Mouse (Mus musculus) heart, postnatal 14 days (tissue): ENCODE results near the gene Saa4. TPM values are rescaled to one million over a fixed set of nuclear protein-coding genes. Genes with fewer than 3 reads are reported as not detected.
"Not testable (repeated sequence)": the region's sequence is repeated elsewhere in the genome, so short reads cannot be mapped to it uniquely, and the experiment has no call there.

ENCODE experiments used
- DNase-seq, 2 experiments: peaks; one replicate each; pipeline ENCODE4 v3.0.0; 2021 to 2022
- intact Hi-C: fragments of 180-260 bp; cut with DNase I; formaldehyde crosslinking; loops from one replicate; pipeline ENCODE4 v1.15.1; 2025
- total RNA-seq, 2 experiments: library from RNA; stranded (reverse); gene quantifications; 2 replicates each; pipeline ENCODE4 v1.2.3; 2021

Saa4 gene
- total RNA-seq, 2 experiments from 2014 or later = not detected

GRCm38 (mm10) chr7:46718591-46719270, 13.7 kb downstream of the Saa4 start:
- DNase-seq = no peak
- intact Hi-C loops = loop anchor here (10.0 kb wide), 1 partner anchor 286 kb away; the partner anchor contains the start of gene Spty2d1

DNA sequence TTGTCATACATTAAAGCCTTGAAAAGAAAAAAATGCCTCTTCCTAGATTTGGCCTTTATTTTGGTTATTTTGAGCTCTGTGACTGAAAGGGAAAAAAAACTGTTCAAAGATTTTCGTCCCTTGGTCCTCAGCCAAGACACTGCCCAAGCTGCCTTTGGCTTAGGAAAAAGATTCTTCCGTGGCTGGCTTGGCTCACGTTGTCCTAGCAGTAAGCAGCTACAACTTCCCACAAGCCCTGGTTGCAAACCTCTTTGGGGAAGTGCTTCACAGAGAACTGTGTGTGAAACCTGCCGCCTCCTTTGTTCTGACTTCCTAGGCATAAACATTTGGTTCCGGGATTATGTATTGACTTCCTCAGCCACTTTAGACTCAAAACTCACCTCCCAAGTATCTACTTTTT, 15.5 kb downstream of the Saa4 start:
- DNase-seq = peak; percentile 14 to 27

GRCm38 (mm10) chr7:46715600-46715999, 16.8 kb downstream of the Saa4 start, which contains the start of gene Saa3:
Gene Saa3, minus strand, starts transcription at chr7:46715700.
- DNase-seq = no peak
- intact Hi-C loops = loop anchor here (2.0 to 10.0 kb wide), 2 partner anchors 55 to 289 kb away; partner anchors contain the start of gene Spty2d1

More for the DNA sequence above, 15.5 kb downstream of the Saa4 start:
- intact Hi-C loops = loop anchor here (10.0 kb wide), 1 partner anchor 288 kb away; the partner anchor contains the start of gene Spty2d1

- peak; percentile 65 to 77 for DNase-seq
- intact Hi-C loops = loop anchor here (2.0 to 10.0 kb wide), 2 partner anchors 56 to 290 kb away; partner anchors contain the start of gene Spty2d1
Measured at GRCm38 (mm10) chr7:46714518-46714917, 17.9 kb downstream of the Saa4 start.

DNA sequence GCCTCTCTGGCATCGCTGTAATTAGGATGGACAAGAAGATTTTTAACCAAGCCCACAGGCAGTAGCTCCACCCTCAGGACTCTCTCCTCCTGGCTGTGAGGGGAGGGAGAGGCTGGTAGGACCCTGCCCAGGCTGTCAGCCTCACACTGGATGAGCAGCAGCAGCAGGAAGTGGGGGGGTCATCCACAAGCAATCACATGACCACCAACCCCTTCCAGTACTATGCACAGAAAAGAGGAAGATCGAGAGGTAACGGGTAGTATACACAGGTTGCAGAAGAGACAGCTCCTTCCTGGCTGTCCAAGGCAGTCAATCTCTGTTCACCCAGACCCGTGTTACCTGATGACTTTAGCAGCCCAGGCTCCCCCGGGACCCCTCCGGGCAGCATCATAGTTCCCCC, 20.2 kb downstream of the Saa4 start:
- intact Hi-C loops = loop anchor here (10.0 kb wide), 1 partner anchor 293 kb away; the partner anchor contains the start of gene Spty2d1
- DNase-seq = no peak

- DNase-seq = peak; percentile 88 to 92
- intact Hi-C loops = loop anchor here (10.0 kb wide), 1 partner anchor 294 kb away; the partner anchor contains the start of gene Spty2d1
Measured at GRCm38 (mm10) chr7:46710390-46710844, 22.0 kb downstream of the Saa4 start, which contains the start of gene Saal1. Gene Saal1, minus strand, starts transcription at chr7:46710680.

DNA sequence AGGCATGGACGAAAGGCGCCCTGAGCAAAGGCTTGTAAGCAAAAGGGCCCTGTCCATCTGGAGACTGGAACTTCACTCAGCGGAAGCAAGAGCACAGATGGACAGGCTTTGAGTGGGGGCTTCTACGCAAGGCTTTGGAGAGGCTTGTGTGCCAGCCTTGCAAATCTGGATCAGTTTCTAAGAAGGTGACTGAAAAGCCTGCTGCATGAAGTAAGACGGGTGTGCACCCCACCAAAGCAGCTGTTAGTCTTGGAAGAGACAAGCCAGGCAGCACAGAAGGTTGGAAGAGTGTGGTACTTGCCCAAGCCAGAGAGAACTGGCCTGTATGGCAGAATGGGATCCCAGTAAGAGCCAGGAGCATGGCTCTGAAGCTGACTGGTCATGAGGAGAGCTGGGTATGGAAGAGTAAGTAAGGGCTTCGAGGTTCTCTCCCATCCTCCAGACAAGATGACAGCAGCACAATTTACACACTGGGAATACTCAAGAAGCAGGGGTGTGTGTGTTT, 31.8 kb downstream of the Saa4 start:
- DNase-seq = no peak
- intact Hi-C loops = no loop called here

DNA sequence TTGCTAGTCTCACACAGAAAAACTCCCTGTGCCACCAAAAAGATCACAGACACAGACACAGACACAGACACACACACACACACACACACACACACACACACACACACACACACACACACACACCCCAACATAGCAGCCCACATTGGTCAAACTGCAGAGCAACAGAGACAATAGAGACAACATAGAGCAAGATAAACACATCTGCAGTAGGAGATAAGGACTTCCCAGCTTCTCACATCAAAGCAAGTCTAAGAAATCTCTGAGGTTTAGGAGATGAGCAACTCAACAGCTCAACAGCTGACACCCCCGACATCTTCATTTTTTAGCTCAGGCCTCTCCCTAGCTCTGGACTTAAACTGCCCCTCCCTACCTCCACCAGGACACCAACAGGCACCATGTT, 35.6 kb downstream of the Saa4 start:
- intact Hi-C loops = no loop called here
- DNase-seq = no peak

GRCm38 (mm10) chr7:46686827-46687226, 45.6 kb downstream of the Saa4 start:
- DNase-seq = no peak
- intact Hi-C loops = no loop called here

DNA sequence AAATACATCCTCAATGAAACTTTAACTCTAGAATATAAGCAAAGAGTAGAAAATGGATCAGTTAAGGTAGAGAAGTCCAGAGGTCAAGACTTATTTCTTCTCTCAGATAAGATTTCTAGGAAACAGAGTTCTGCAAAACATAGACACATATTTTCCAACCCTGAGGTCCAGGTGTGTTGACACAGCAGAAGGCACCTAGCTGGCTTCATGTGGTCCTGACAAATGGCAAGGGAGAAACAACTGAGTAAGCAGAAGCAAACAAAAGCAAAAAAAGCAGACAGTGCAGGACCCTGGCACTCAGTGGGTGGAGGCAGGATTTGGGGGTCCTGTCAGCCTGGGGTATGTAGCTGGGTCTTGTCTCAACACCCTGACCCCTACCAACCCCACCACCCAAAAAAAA, 51.7 kb downstream of the Saa4 start:
- no peak for DNase-seq
- intact Hi-C loops = no loop called here

GRCm38 (mm10) chr7:46679044-46679443, 53.4 kb downstream of the Saa4 start:
- DNase-seq, intact Hi-C loops: not testable (repeated sequence)

- intact Hi-C loops = no loop called here
Measured at GRCm38 (mm10) chr7:46678417-46678816, 54.0 kb downstream of the Saa4 start.

More at GRCm38 (mm10) chr7:46678417-46678816, 54.0 kb downstream of the Saa4 start:
- DNase-seq = no peak

Other genes with a start within 250 kb of the Saa4 start
- 1 to 10 TPM; 3.7 to 4.1 TPM for gene Sergef, start 92.8 kb downstream of the Saa4 start, total RNA-seq
- gene Tph1, start 60.1 kb downstream of the Saa4 start, total RNA-seq = under 1 TPM in 1 of 2 experiments, not detected in 1; 0.17 TPM
- 1 to 10 TPM; 4.2 to 4.3 TPM for gene Saal1, start 21.9 kb downstream of the Saa4 start, total RNA-seq
- 1 to 10 TPM; 1.6 TPM for gene Saa3, start 16.9 kb downstream of the Saa4 start, total RNA-seq
- not detected for gene Saa1, start 10.4 kb upstream of the Saa4 start, total RNA-seq
- not detected for gene Saa2, start 19.2 kb upstream of the Saa4 start, total RNA-seq
- gene Hps5, start 63.5 kb upstream of the Saa4 start, total RNA-seq = 10 to 100 TPM in 1 of 2 experiments, 1 to 10 TPM in 1; 8.0 to 12.5 TPM
- 10 to 100 TPM; 18.2 to 19.0 TPM for gene Gtf2h1, start 63.5 kb upstream of the Saa4 start, total RNA-seq
- gene Ldha, start 108.9 kb upstream of the Saa4 start, total RNA-seq = 100 to 1,000 TPM; 746 to 778 TPM
- gene Ldhc, start 128.6 kb upstream of the Saa4 start, total RNA-seq = not detected
- gene Tsg101, start 187.4 kb upstream of the Saa4 start, total RNA-seq = 10 to 100 TPM; 59.6 to 66.3 TPM
- 1 to 10 TPM; 8.1 to 9.7 TPM for gene Uevld, start 225.9 kb upstream of the Saa4 start, total RNA-seq